Mouse (Mus musculus): ENCODE measurements at regions not wholly inside any gene's neighbourhood (a gene's known extent, or its start where the extent isn't known, plus 50 kb on each side); places are given as distances from the start of the nearest gene placed in this dataset.

- DNase-seq = no peak
Observed at GRCm38 (mm10) chr4:5379215-5379614, 586.1 kb upstream of the Impad1 start.

GRCm38 (mm10) chr4:5358274-5358673 lies 565.1 kb upstream of the Impad1 start:
- DNase-seq = no peak

- no peak for DNase-seq
Observed at GRCm38 (mm10) chr4:5346226-5346625, 553.1 kb upstream of the Impad1 start.

GRCm38 (mm10) chr4:5344739-5345138 lies 551.6 kb upstream of the Impad1 start:
- no peak for DNase-seq

GRCm38 (mm10) chr4:5344311-5344710 lies 551.2 kb upstream of the Impad1 start:
- DNase-seq = no peak

GRCm38 (mm10) chr4:5337158-5337896 lies 544.2 kb upstream of the Impad1 start:
- DNase-seq = no peak

- no peak for DNase-seq
Observed at GRCm38 (mm10) chr4:5335030-5335429, 541.9 kb upstream of the Impad1 start.

- DNase-seq = no peak
Observed at GRCm38 (mm10) chr4:5328497-5329194, 535.5 kb upstream of the Impad1 start.

GRCm38 (mm10) chr4:5327171-5327661 lies 534.1 kb upstream of the Impad1 start:
- DNase-seq = peak; percentile 29

GRCm38 (mm10) chr4:5301461-5301860 lies 508.3 kb upstream of the Impad1 start:
- no peak for DNase-seq

GRCm38 (mm10) chr4:5301017-5301416 lies 507.9 kb upstream of the Impad1 start:
- DNase-seq = no peak

GRCm38 (mm10) chr4:5299208-5299607 lies 506.1 kb upstream of the Impad1 start:
- no peak for DNase-seq

GRCm38 (mm10) chr4:5294030-5294429 lies 500.9 kb upstream of the Impad1 start:
- no peak for DNase-seq

- DNase-seq = no peak
Observed at GRCm38 (mm10) chr4:5276113-5276512, 483.0 kb upstream of the Impad1 start.
